Mouse (Mus musculus) brain, embryonic 14.5 days (tissue): ENCODE data around the gene Nos1.

Source experiments
- CTCF ChIP-seq: fragments of 200-500 bp; IDR thresholded peaks from 2 replicates; pipeline ENCODE4 v1.5.1; 2012; ENCODE audit warnings: inconsistent platforms, mild to moderate bottlenecking, moderate library complexity, borderline replicate concordance; ENCODE audit not compliant: insufficient read depth, insufficient read length; ENCODE audit errors: extremely low read depth
- POLR2A ChIP-seq: fragments of 200-500 bp; IDR thresholded peaks from 2 replicates; pipeline ENCODE4 v1.6.1; 2012; ENCODE audit warnings: mild to moderate bottlenecking, inconsistent platforms, borderline replicate concordance; ENCODE audit not compliant: poor library complexity, insufficient read depth, insufficient read length, severe bottlenecking; ENCODE audit errors: extremely low read depth

DNA sequence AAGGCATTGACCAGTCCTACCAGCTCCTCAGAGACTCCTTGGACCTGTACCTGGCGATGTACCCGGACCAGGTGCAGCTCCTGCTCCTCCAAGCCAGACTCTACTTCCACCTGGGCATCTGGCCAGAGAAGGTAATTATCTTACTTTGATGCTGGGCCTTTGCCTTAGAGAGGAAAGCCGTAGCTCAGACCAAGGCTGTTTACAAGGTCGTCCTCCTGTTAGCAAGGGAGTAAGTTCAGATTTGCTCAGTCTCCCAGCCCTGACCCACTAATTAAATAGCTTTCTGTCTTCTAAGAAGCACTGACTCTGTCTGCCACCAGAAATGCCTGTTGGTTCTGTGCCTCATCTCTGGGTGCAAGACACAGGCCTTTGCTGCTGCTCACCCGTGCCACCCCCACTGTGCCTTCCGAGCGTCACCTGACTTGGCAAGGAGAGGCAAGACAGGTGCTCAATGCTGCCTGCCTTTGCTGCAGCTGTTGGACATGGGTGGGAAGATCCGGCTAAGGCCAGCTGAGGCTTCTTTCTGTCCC, 214.6 kb downstream of the Nos1 start:
- TF ChIP-seq CTCF: no peak
- TF ChIP-seq POLR2A: no peak
